In genomic region chr19:59898301-59898700, GRCm38 (mm10) we compare ENCODE assay signal across 28 mouse cellular contexts. TPM values are rescaled to one million over a fixed set of nuclear protein-coding genes. Genes with fewer than 3 reads are reported as not detected.
DNase-seq lines count a peak whose midpoint lies in the region; ATAC-seq and TF ChIP-seq lines count a peak whose summit lies in the region.
"Had no signal": no experiment of that assay in that cellular context is flagged by ENCODE, and none has a peak within 500 bp of the region (broad histone marks: within the 10 kb centered on the region; RNA-seq: fewer than 3 reads in every experiment).

No protein-coding gene starts in this region.

- intact Hi-C loops in gastrocnemius, postnatal 36 days (cut with DNase I), result no loop called here

- no peak overlapping the region for H3K4me3 ChIP-seq in liver, embryonic 14.5 days (ENCODE audit: insufficient read depth in 1 of 2, low read depth in 2 of 2, low read length in 2 of 2)
- no peak overlapping the region for H3K4me3 ChIP-seq in liver, postnatal 0 days (ENCODE audit: low read depth, low read length)
- H3K4me3 ChIP-seq: embryonic facial prominence, embryonic 12.5 days; embryonic facial prominence, embryonic 15.5 days; gastrocnemius, adult 2 months; heart, embryonic 12.5 days; heart, embryonic 15.5 days; hindbrain, embryonic 10.5 days; hindbrain, embryonic 13.5 days had no signal

- peak overlapping the region; percentile 10; the same call in 1 of the 2 replicates for H3K27ac ChIP-seq in liver, embryonic 14.5 days
- H3K27ac ChIP-seq in liver, postnatal 0 days (ENCODE audit: low read depth), result no peak overlapping the region
- H3K27ac ChIP-seq: embryonic facial prominence, embryonic 12.5 days; embryonic facial prominence, embryonic 15.5 days; gastrocnemius, adult 2 months; heart, embryonic 15.5 days; hindbrain, embryonic 10.5 days; hindbrain, embryonic 13.5 days had no signal

- no peak for DNase-seq in liver, embryonic 14.5 days (ENCODE audit: low read depth in 3 of 3, low spot score in 3 of 3)
- DNase-seq in liver, postnatal 0 days, result no peak
- peak; percentile 85 for DNase-seq in 3T3-L1 (ENCODE audit: low read depth, low spot score)
- peak; percentile 70 for DNase-seq in NIH3T3 (ENCODE audit: low read depth)
- DNase-seq in layer of hippocampus, postnatal 25 days (ENCODE audit: extremely low spot score in 1 of 2, low spot score in 1 of 2), result no peak
- no peak for DNase-seq in gastrocnemius, postnatal 36 days
- DNase-seq: adrenal gland, postnatal 10 days; B cell, adult 2 months; cerebellum, adult 11 months; cerebellum, adult 2 months; cerebellum, adult 9-11 months; cerebellum, postnatal 25 days; forebrain, postnatal 0 days; gastrocnemius, adult 2 months; gastrocnemius, postnatal 14 days; heart, adult 18-20 months; heart, postnatal 10 days; heart, postnatal 36 days had no signal

- TF ChIP-seq CTCF in liver, embryonic 14.5 days (IDR thresholded peaks at IDR 0.05; ENCODE audit: low read depth), result no peak
- no peak for TF ChIP-seq CTCF in liver, postnatal 0 days (IDR thresholded peaks at IDR 0.05; ENCODE audit: low read depth)

- H3K36me3 ChIP-seq in liver, embryonic 14.5 days (replicated peaks; ENCODE audit: control insufficient read depth, insufficient read depth, low read depth), result no peaks in the 10 kb centered on the region
- H3K36me3 ChIP-seq in liver, postnatal 0 days (replicated peaks; ENCODE audit: insufficient read depth, low read length), result 0 out of 2 replicates have a peak, but pooled peaks cover 2% of the 10 kb centered on the region
- H3K36me3 ChIP-seq: embryonic facial prominence, embryonic 12.5 days; heart, embryonic 15.5 days; hindbrain, embryonic 10.5 days had no signal

- WGBS in liver, embryonic 14.5 days (ENCODE audit: insufficient replicate concordance), result 66% methylated on average over 4 of the region's 4 CpGs
- WGBS in liver, postnatal 0 days (ENCODE audit: insufficient replicate concordance), result 80% methylated on average over 4 of the region's 4 CpGs

- H3K4me1 ChIP-seq in liver, embryonic 14.5 days (replicated peaks; ENCODE audit: control insufficient read depth in 2 of 2, insufficient read depth in 2 of 2, low read length in 1 of 2), result peaks cover 22 to 32% of the 10 kb centered on the region in 2 experiments
- H3K4me1 ChIP-seq in liver, postnatal 0 days (ENCODE audit: insufficient read depth), result peaks cover 7% of the 10 kb centered on the region
- H3K4me1 ChIP-seq: embryonic facial prominence, embryonic 12.5 days; embryonic facial prominence, embryonic 15.5 days; heart, embryonic 12.5 days; heart, embryonic 15.5 days; hindbrain, embryonic 10.5 days; hindbrain, embryonic 13.5 days had no signal

- no peak for ATAC-seq in liver, embryonic 14.5 days (ENCODE audit: insufficient read depth)
- no peak for ATAC-seq in liver, postnatal 0 days
- ATAC-seq: activated CD4-positive, CD25-positive, alpha-beta regulatory T cell, adult 4 months; CD4-positive, CD25-positive, alpha-beta regulatory T cell, adult 4 months; forebrain, embryonic 14.5 days; forebrain, postnatal 0 days; hindbrain, embryonic 16.5 days had no signal

- H3K4me2 ChIP-seq in liver, embryonic 14.5 days (ENCODE audit: low read depth), result no peak overlapping the region
- no peak overlapping the region for H3K4me2 ChIP-seq in liver, postnatal 0 days (ENCODE audit: low read depth, low read length)
- H3K4me2 ChIP-seq: embryonic facial prominence, embryonic 12.5 days; embryonic facial prominence, embryonic 15.5 days; heart, embryonic 12.5 days; heart, embryonic 15.5 days; hindbrain, embryonic 13.5 days had no signal

- H3K27me3 ChIP-seq in liver, embryonic 14.5 days (ENCODE audit: control insufficient read depth, insufficient read depth, low read length), result no peaks in the 10 kb centered on the region
- no peaks in the 10 kb centered on the region for H3K27me3 ChIP-seq in liver, postnatal 0 days (ENCODE audit: insufficient read depth, low read length)
- H3K27me3 ChIP-seq: embryonic facial prominence, embryonic 12.5 days; embryonic facial prominence, embryonic 15.5 days; heart, embryonic 12.5 days; heart, embryonic 15.5 days; hindbrain, embryonic 13.5 days had no signal

- H3K9ac ChIP-seq in liver, embryonic 14.5 days (replicated peaks), result no peak overlapping the region; the same call in 1 of the 2 replicates
- H3K9ac ChIP-seq in liver, postnatal 0 days (replicated peaks), result no peak overlapping the region
- H3K9ac ChIP-seq: embryonic facial prominence, embryonic 12.5 days; embryonic facial prominence, embryonic 15.5 days; forebrain, postnatal 0 days; heart, embryonic 12.5 days; heart, embryonic 15.5 days; hindbrain, embryonic 13.5 days had no signal

- TF ChIP-seq EP300 in liver, embryonic 14.5 days (IDR thresholded peaks at IDR 0.05; ENCODE audit: low read depth), result no peak
- no peak for TF ChIP-seq EP300 in liver, postnatal 0 days (IDR thresholded peaks at IDR 0.05; ENCODE audit: low read depth)

- H3K9me3 ChIP-seq in liver, embryonic 14.5 days (ENCODE audit: control insufficient read depth, low read length), result no peaks in the 10 kb centered on the region
- no peaks in the 10 kb centered on the region for H3K9me3 ChIP-seq in liver, postnatal 0 days (ENCODE audit: low read length)
- H3K9me3 ChIP-seq: embryonic facial prominence, embryonic 12.5 days; embryonic facial prominence, embryonic 15.5 days; heart, embryonic 12.5 days; heart, embryonic 15.5 days; hindbrain, embryonic 10.5 days; hindbrain, embryonic 13.5 days had no signal

RNA-seq across cellular contexts. Expression of gene Rab11fip2, which starts 45.2 kb away (rescaled TPM):
- 1.1 and 1.5 TPM in 2 replicates for polyA plus RNA-seq in liver, embryonic 14.5 days (2012; rRNA removed)
- 0.76 and 0.94 TPM in 2 replicates for polyA plus RNA-seq in liver, embryonic 14.5 days (2014; fragmentation: Nextera tagmentation; extraction: Ambion mirVana)
- 0.94 and 1.4 TPM in 2 replicates for polyA plus RNA-seq in liver, postnatal 0 days (2015; fragmentation: Nextera tagmentation; extraction: Ambion mirVana)
- total RNA-seq in layer of hippocampus, postnatal 25 days (2021), result 10 to 100 TPM; 67.7 to 78.0 TPM
- total RNA-seq in gastrocnemius, postnatal 36 days (2021), result 10 to 100 TPM; 11.0 to 11.8 TPM

Comparison
In these comparisons a context has a peak if more than half of its experiments do, and no peak if none do; other contexts are left out.
1. DNase-seq: peak in 3T3-L1 (single experiment) and NIH3T3 (single experiment); none in liver, embryonic 14.5 days (0 of 3), liver, postnatal 0 days (single experiment), layer of hippocampus, postnatal 25 days (0 of 2) and gastrocnemius, postnatal 36 days (0 of 2).
2. RNA of gene Rab11fip2, which starts 45.2 kb away (total RNA-seq): 67.7 to 78.0 TPM in layer of hippocampus, postnatal 25 days; 11.0 to 11.8 TPM in gastrocnemius, postnatal 36 days; every median in the first group is over 4 times any median in the second.